Mouse (Mus musculus) heart, embryonic 14.5 days (tissue): ENCODE measurements around the gene Paqr9. TPM values are rescaled to one million over a fixed set of nuclear protein-coding genes. Genes with fewer than 3 reads are reported as not detected.
"Not testable (repeated sequence)": the region's sequence is repeated elsewhere in the genome, so short reads cannot be mapped to it uniquely, and the experiment has no call there.

Experiments
- ATAC-seq: fragments of 200-750 bp; cut with Nextera tagmentation; 2 replicates; pipeline ENCODE4 v1.8.0; 2017; ENCODE audit warnings: low read depth, moderate TSS enrichment; ENCODE audit not compliant: insufficient number of reproducible peaks, insufficient read depth, low FRiP score
- H3K27ac ChIP-seq, 2 experiments: fragments of 200-500 bp in 1 of 2; fragments of 300-500 bp in 1 of 2; sonication (generic) in 1 of 2; replicated peaks in 1 of 2; 2 replicates each; pipeline ENCODE4 v1.5.1; 2012 to 2014; ENCODE audit warnings: low read depth in 2 of 2, low read length in 2 of 2, control low read depth in 1 of 2, mild to moderate bottlenecking in 1 of 2, mixed read lengths in 1 of 2; ENCODE audit not compliant: control insufficient read depth in 1 of 2, insufficient read depth in 1 of 2
- H3K27me3 ChIP-seq: fragments of 300-500 bp; sonication (generic); 2 replicates; pipeline ENCODE4 v1.6.1; 2014; ENCODE audit warnings: mild to moderate bottlenecking, low read length, control low read depth; ENCODE audit not compliant: control insufficient read depth, insufficient read depth
- H3K36me3 ChIP-seq: fragments of 300-500 bp; sonication (generic); 2 replicates; pipeline ENCODE4 v1.6.1; 2014; ENCODE audit warnings: mild to moderate bottlenecking, control low read depth, low read length, mixed read lengths; ENCODE audit not compliant: control insufficient read depth, insufficient read depth
- H3K4me1 ChIP-seq, 2 experiments: fragments of 200-500 bp in 1 of 2; fragments of 300-500 bp in 1 of 2; sonication (generic) in 1 of 2; 2 replicates each; pipeline ENCODE4 v1.6.1; 2012 to 2014; ENCODE audit warnings: low read length in 2 of 2, control low read depth in 1 of 2, mixed read lengths in 1 of 2; ENCODE audit not compliant: control insufficient read depth in 2 of 2, insufficient read depth in 2 of 2
- H3K4me2 ChIP-seq: fragments of 300-500 bp; sonication (generic); 2 replicates; pipeline ENCODE4 v1.6.1; 2014; ENCODE audit warnings: mild to moderate bottlenecking, low read length
- H3K4me3 ChIP-seq, 2 experiments: fragments of 200-500 bp in 1 of 2; fragments of 300-500 bp in 1 of 2; sonication (generic) in 1 of 2; 2 replicates each; pipeline ENCODE4 v1.5.1; 2012 to 2014; ENCODE audit warnings: low read length in 2 of 2, mild to moderate bottlenecking in 2 of 2, control low read depth in 1 of 2, low read depth in 1 of 2, moderate library complexity in 1 of 2; ENCODE audit not compliant: control insufficient read depth in 1 of 2, insufficient read depth in 1 of 2
- H3K9ac ChIP-seq: fragments of 300-500 bp; sonication (generic); 2 replicates; pipeline ENCODE4 v1.6.1; 2014; ENCODE audit warnings: mild to moderate bottlenecking, low read length
- H3K9me3 ChIP-seq: fragments of 300-500 bp; sonication (generic); 2 replicates; pipeline ENCODE4 v1.6.1; 2016; ENCODE audit warnings: low read length, control low read depth; ENCODE audit not compliant: control insufficient read depth
- WGBS: fragments of 180-500 bp; shearing (Covaris S2); extraction: QIAGEN DNeasy Blood & Tissue Kit; methylation state at CpG from one replicate; pipeline ENCODE4 v1.1.7; 2014; 5-methylcytosine and 5-hydroxymethylcytosine counted together
- polyA plus RNA-seq: library from polyadenylated mRNA; unstranded; fragments of >200 nt; fragmentation: Nextera tagmentation; extraction: Ambion mirVana; gene quantifications from 2 replicates; pipeline ENCODE4 v1.2.1, GENCODE M21; 2014

Gene Paqr9
- 0.82 and 0.91 TPM in 2 replicates for polyA plus RNA-seq

GRCm38 (mm10) chr9:95559059-95559935, at the start of gene Paqr9:
Paqr9 (plus strand) TSS chr9:95559657.
- Histone ChIP-seq H3K4me2 (peak within 1 kb of the TSS; percentile 97), H3K4me3 (peak within 1 kb of the TSS; percentile 58 to 61), H3K4me1 (peaks cover 5 to 21% of the 10 kb centered on the region in 2 experiments; a peak in 3 of 4 replicates), H3K36me3 (no peaks in the 10 kb centered on the region), H3K9ac (peak within 1 kb of the TSS; percentile 67), H3K27ac (no peak within 1 kb of the TSS), H3K9me3 (no peaks in the 10 kb centered on the region), H3K27me3 (peaks cover 68% of the 10 kb centered on the region)
- peak; percentile 10; the same call in 1 of the 2 replicates for ATAC-seq
- WGBS, result 1% methylated on average over 52 of the region's 118 CpGs

- Histone ChIP-seq H3K36me3 (peaks cover 3% of the 10 kb centered on the region; the same call in 1 of the 2 replicates), H3K27ac (peak overlapping the region in 1 of 2 experiments; percentile 96; a peak in 2 of 4 replicates), H3K9me3 (no peaks in the 10 kb centered on the region), H3K9ac (peak overlapping the region; percentile 88), H3K4me3 (peak overlapping the region; percentile 75 to 96), H3K4me2 (peak overlapping the region; percentile 94), H3K27me3 (no peaks in the 10 kb centered on the region), H3K4me1 (peaks cover 5 to 21% of the 10 kb centered on the region in 2 experiments; a peak in 3 of 4 replicates)
- ATAC-seq, result 0 out of 2 replicates have a peak, but pooled peaks have one; percentile 11
- 4% methylated on average over 21 of the region's 21 CpGs for whole genome bisulfite sequencing
Measured at GRCm38 (mm10) chr9:95510693-95511404, 48.6 kb upstream of the Paqr9 start.

GRCm38 (mm10) chr9:95511472-95512330, 47.8 kb upstream of the Paqr9 start, which contains the start of gene U2surp:
U2surp (minus strand) TSS chr9:95511996.
- peaks cover 3% of the 10 kb centered on the region; the same call in 1 of the 2 replicates for H3K36me3 ChIP-seq
- ATAC-seq, result peak; percentile 91
- WGBS, result under 1% methylated on average over 74 of the region's 74 CpGs
- peak within 1 kb of the TSS; percentile 96 for H3K27ac ChIP-seq
- no peaks in the 10 kb centered on the region for H3K9me3 ChIP-seq
- H3K4me1 ChIP-seq, result peaks cover 5 to 21% of the 10 kb centered on the region in 2 experiments; a peak in 3 of 4 replicates
- H3K9ac ChIP-seq, result peak within 1 kb of the TSS; percentile 88
- no peaks in the 10 kb centered on the region for H3K27me3 ChIP-seq
- peak within 1 kb of the TSS; percentile 75 to 96 for H3K4me3 ChIP-seq
- H3K4me2 ChIP-seq, result peak within 1 kb of the TSS; percentile 94

GRCm38 (mm10) chr9:95512331-95513030, 47.0 kb upstream of the Paqr9 start:
- H3K36me3 ChIP-seq, result peaks cover 3% of the 10 kb centered on the region; the same call in 1 of the 2 replicates
- H3K4me2 ChIP-seq, result peak overlapping the region; percentile 94
- peak overlapping the region; percentile 75 to 96 for H3K4me3 ChIP-seq
- H3K27ac ChIP-seq, result peak overlapping the region; percentile 85 to 96
- H3K9ac ChIP-seq, result peak overlapping the region; percentile 88
- no peaks in the 10 kb centered on the region for H3K27me3 ChIP-seq
- peaks cover 5 to 21% of the 10 kb centered on the region in 2 experiments; a peak in 3 of 4 replicates for H3K4me1 ChIP-seq
- 0 out of 2 replicates have a peak, but pooled peaks have one; percentile 1 for ATAC-seq
- 30% methylated on average over 15 of the region's 15 CpGs for WGBS
- H3K9me3 ChIP-seq, result no peaks in the 10 kb centered on the region

GRCm38 (mm10) chr9:95513776-95514175, 45.7 kb upstream of the Paqr9 start:
- no peak for ATAC-seq
- Histone ChIP-seq H3K4me3 (no peak overlapping the region), H3K4me1 (peaks cover 5 to 21% of the 10 kb centered on the region in 2 experiments; a peak in 3 of 4 replicates), H3K27ac (no peak overlapping the region), H3K27me3 (no peaks in the 10 kb centered on the region), H3K9ac (no peak overlapping the region), H3K36me3 (no peaks in the 10 kb centered on the region), H3K9me3 (no peaks in the 10 kb centered on the region), H3K4me2 (no peak overlapping the region)
- 100% methylated on average over 2 of the region's 2 CpGs for WGBS

- not testable (repeated sequence) for H3K4me3 ChIP-seq, H3K27me3 ChIP-seq, H3K4me2 ChIP-seq, H3K27ac ChIP-seq, H3K9me3 ChIP-seq, H3K9ac ChIP-seq, H3K36me3 ChIP-seq, ATAC-seq
- peaks cover 5 to 21% of the 10 kb centered on the region in 2 experiments; a peak in 3 of 4 replicates for H3K4me1 ChIP-seq
- WGBS, result 81% methylated on average over 3 of the region's 3 CpGs
Measured at GRCm38 (mm10) chr9:95514361-95514760, 45.1 kb upstream of the Paqr9 start.
